Mouse (Mus musculus): Measurements from ENCODE around the gene Depp1.
A peak's percentile ranks its signal among the peaks of the same experiment; 100 is the strongest.
"Not testable (repeated sequence)": the region's sequence is repeated elsewhere in the genome, so short reads cannot be mapped to it uniquely, and the experiment has no call there.

Gene Depp1

DNA sequence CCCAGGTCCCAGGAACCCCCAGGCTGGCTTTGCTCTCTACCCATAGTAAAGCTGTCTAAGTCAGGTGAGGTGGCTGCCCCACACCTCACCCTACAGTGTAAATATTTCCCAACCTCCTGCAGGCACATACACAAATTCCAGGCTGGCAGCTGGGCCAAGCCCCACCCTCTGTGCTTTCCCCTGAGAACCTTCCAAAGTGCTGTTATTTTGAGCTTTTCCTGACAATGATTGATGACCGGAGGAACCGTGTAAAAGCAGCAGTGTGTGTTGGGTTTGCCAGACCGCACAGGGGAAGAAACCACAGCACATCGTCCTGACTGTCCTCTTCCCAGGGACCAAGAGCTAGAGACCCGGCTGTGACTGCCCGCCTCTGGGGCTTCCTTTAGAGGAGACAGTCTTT is at the start of gene Depp1:
Depp1 (plus strand) TSS at position 204 of the 400 bp plus-strand sequence.
- DNase-seq (ENCODE audit: low spot score): peak; percentile 91

DNA sequence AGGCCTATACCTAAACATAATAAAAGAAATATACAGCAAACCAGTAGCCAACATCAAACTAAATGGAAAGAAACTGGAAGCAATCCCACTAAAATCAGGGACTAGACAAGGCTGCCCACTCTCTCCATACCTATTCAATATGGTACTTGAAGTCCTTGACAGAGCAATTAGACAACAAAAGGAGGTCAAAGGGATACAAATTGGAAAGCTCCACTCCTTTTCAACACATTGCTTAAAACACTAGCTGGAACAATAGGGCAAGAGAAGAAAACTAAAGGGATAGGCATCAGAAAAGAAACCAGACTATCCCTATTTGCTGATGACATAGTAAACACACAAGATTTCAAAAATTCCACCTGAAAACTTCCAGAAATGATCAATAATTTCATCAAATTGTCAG is 49.4 kb upstream of the Depp1 start:
- not testable (repeated sequence) for DNase-seq (ENCODE audit: low spot score)

DNA sequence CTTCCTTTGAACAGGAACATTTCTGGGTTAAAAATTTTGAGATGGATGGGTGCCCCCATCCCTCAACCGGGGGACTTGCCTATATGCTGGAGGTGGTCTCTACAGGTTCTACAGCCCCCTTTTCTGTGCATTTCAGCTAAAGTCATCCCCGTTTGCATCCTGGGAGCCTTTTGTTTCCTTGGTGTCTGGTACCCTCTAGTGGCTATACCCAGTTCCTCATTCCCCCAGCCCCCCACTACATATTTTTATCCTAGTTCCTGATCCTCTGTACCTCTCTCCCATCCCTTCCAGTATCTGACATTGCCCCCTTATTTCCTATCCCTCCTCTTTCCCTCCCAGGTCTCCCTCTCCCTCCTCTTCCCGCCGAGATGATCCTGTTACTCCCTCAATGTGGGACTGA is 43.2 kb upstream of the Depp1 start:
- no peak for DNase-seq (ENCODE audit: low spot score)

DNA sequence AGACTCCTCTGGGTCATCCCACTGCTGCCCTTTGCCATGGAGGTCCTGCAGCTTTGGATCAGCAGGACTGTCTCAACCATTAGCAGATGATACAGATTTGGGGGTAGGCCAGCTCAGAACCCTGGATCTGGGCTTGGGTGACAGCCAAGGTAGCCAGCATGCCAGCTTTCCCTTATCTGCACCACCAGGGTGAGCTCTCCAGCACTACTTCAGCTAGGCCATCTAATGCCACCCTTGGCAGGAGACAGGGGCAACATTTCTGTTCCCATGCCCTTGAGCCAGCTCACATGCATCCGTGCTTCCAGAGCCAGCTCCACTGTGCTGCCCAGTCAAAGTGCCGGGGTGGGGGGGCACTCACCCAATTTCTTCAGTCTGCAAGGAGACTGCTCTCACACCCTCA is 34.7 kb upstream of the Depp1 start:
- no peak for DNase-seq (ENCODE audit: low spot score)

DNA sequence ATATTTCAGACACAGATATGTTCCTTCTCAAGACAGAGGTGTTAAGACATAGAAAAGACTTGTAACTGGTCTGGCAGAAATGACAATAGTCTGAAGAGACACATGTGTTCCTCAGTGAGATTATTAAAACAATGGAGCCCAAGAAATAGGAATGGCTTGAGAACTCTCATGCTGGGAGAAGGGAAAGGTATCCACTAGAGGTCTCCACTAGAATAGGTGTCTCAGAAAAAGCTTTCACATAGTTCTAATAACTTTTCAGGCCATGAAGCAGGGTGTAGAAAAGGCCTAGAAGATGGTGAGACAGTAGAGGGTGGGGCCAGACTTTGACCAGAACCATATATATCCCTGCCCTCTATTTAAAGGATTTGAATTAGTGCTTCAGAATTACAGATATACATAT is 32.3 kb upstream of the Depp1 start:
- no peak for DNase-seq (ENCODE audit: low spot score)

DNA sequence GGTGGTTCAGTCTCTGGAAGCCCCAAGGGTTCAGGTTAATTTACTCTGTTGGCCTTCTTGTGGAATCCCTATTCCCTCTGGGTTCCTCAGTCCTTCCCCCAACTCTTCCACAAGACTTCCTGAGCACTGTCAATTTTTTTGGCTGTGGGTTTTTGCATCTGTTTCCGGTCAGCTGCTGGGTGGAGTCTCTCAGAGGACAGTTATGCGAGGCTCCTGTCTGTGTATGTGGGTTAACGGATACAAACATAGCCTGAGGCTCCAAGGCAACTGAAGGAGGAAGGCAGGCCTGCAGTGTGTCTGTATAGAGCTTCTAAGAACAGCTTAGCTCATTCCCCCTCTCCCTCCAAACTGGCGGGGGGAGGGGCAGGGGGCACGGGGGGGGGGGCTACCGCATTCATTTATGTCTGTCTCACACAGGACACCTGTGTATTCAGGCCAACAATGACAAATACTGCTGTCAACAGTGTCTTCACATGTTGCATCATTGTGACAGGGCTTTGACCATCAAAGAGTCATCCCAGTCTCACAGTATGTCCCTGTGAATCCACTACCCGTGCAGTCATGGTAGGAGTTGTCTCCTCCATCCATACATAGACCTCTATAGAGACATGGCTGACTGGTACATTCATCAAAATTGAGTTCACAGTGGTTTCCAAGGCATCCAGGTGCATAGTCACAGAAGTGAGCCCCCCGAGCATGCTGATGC is 28.9 kb upstream of the Depp1 start:
- DNase-seq (ENCODE audit: low spot score): no peak

DNA sequence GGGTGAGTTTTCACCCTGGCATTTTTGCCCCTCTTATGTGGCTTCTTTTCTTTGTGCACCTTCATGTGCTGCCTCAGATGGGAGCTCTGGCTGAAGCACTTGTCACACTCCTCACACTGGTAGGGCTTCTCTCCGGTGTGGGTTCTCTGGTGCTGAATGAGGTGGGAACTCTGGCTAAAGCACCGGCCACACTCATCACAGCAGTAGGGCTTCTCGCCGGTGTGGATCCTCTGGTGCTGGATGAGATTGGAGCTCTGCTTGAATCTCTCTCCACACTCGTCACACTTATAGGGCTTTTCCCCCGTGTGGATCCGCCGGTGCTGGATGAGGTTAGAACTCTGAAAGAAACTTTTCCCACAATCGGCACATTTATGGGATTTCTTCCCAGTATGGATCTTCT is 24.0 kb upstream of the Depp1 start:
- DNase-seq (ENCODE audit: low spot score): not testable (repeated sequence)

DNA sequence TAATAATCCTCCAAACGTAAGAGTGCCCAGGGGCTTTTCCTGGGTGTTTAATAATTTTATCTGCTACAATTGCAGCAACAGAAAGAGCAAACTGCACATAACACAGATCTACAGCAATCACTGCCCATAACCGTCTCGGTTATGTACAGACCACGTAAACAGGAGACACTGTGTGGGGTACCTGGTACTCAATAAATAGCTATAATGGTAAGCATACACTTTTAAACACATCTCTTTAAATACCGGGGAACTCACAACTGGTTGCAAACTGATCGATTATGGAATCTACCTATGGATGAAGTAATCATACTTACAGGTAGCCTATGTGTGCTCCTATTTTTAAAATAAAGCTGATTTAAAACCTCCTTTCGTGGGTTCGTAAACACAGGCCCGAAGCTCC is 22.3 kb upstream of the Depp1 start:
- no peak for DNase-seq (ENCODE audit: low spot score)

DNA sequence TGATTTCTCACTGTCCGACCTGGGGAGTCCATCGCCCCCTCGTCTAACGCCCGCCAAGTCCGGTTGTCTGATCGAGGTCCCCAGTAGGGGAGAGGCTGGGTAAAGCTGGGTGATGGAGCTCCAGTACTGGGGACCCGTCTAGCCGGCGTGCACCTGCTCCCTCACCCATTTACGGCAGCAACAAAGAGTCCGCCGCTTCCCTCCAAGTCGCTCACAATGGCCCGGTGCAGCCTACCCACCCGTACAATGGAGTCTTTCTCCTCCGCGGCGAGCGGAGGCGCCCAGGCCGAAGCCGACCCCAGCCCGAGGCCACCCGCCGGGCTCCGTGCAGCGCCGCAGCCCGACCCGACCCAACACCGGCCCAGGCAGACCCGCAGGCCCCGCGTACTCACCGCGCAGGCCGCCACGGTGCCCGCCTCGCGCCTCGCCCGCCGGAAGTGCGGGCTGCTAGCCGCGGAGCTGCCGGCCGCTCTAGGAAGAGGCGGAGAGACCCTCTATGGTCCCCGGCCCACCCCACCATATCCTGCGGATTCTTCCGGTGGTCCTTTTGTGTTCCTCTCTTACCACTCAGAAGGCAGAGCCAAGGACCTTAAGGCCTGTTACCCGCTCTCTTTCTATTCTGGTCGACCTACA is 21.8 kb upstream of the Depp1 start, which contains the start of gene Zfp422:
Zfp422 (minus strand) TSS at position 461 of the 633 bp plus-strand sequence.
- no peak for DNase-seq (ENCODE audit: low spot score)

DNA sequence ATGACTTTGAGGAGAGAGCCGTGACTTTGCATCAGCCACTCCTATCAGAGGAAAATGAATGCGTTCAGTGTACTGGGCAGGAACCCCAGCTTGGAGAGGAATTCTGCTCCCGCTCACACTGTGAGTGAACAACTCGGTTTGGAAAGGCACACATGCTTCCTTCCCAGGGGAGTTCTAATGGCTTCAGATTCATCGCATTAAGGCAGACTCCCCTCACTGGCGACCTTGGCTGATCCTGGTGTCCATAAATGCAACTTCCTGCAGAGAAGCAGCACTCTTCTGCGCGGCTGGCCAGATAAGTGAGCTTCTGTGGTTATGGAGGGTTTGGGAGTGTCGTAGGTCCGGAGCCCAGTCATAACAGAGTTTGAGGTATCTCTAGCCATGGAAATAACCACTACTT is 20.6 kb upstream of the Depp1 start:
- DNase-seq (ENCODE audit: low spot score): no peak

DNA sequence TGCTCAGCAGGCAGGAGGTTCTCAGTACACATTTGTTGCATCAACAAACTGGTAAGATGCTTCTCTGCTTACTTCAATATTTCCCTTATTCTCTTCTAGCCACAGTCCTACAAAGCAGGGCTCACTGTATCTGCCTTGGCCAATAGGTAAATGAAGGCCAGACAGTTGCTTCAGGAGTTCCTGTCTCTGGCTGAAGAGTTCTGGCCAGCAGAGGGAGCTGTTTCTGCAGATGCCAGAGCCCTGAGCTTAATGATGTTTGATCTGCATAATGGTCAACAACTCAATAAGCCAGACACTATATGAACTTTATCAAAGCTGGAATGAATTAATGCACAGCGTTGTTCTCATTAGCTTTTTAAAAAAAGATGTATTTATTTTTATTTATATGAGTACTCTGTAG is 18.3 kb upstream of the Depp1 start:
- peak; percentile 89 for DNase-seq (ENCODE audit: low spot score)

DNA sequence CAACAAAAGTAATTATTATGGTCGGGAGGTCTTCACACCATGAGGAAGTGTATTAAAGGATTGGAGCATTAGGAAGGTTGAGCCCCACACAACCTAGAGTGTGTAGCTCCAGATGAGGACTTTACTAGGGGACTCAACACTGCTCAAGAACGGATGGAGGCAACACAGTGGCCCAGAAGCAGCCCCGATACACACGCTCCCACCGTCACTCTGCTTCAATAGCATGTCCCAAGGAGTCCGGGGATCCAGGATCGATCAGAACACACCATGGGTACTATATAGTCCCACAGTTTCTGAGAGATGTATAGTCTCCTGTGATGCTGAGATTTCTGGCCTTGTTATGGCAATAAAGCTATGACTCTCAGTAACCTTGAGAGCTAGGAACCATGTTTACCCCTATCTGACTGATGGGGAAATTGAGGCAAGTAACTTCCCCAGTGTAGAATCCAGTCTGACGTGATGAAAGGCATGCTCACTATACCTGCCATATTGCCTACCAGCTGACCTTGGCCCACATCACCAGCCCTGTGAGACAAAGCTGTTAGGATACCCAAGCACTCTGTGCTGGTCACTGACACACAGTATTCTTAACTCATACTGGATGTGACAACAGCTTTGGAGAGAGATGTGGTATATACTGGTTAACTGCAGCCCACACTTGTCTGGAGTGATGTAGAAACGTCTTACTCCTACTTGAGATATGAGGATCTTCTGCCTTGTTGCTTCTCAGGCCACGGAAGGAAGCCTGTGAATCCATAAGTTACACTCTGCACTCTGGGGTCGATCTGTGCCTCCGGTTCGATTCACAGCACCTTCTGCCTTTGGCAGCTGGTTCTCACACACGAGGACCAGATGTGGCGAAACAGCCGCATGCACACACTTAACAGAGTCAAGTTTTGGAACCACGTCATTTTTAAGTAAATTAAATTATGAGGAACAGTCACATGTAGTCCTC is 16.4 kb upstream of the Depp1 start:
- no peak for DNase-seq (ENCODE audit: low spot score)

DNA sequence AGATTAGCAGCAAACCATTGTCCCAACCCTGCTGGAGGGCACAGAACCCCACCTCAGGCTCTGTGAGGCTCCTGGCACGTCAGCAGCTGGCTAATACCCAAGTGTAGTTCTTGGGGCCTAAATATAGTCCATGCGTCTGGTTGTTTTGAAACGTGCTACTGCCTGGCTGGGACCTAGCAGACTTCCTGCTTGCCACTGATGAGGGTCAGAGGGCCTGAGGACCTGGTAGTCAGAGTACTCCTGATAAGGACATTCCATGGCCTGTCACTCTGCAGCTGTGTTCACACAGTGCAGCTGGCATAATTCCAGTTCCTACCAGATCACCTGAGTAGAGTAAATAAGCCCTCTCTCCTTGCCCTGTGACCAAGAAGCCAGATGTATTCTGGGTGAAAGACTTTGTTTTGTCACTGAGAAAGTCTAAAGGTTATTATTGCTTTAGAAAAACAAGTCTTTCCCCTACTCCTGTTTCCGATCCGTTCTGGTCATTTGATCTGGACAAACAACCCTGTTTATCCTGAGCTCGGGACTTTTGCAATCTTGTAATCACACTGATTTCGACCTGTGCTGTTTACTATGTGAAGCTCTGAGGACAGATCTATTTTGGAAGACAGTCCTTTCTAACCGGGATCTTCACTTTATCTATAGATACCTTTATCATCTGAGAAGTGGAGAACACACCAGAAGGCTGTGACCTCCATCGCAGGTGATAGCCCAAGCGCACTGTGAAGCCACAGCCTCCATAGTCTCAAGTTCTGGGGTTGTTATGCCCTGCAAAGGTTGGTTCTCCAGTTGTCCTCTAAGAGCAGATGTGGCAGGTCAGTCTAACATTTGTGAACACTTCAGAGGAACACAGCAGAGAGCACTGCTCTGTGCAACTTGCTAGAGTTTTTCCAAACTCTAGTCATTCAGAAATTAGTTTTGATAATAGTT is 14.9 kb upstream of the Depp1 start:
- peak; percentile 93 for DNase-seq (ENCODE audit: low spot score)

DNA sequence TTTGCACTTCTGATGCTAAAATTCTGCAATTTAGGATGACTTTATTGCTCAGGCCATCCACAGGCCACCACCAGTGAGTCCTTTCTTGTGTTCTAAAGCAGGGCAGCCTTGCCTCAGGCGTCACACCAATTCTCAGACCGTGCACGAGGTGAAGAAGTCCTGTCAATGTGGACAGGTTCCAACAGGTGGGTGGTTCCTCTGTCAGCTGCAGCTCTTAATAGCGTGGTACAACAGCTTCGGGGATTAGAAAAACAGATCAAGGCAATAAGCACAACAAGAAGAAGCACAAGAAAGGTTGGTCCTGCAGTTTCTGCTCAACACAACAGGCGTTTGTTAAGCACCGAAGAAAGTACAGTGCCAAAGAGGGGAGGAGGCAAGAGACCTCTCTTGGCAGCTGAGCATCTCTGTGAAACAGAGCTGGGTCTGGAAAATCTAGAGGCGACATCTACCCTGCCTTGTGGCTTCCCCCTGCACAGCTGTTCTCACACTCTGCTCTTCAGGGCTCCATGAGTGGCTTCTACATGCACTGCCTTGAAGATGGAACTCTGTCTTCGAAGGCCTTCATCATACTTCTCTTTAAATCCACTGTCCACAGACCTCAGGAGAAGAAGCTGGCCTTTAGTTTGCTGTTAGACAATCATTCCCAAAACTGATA is 13.7 kb upstream of the Depp1 start:
- no peak for DNase-seq (ENCODE audit: low spot score)

DNA sequence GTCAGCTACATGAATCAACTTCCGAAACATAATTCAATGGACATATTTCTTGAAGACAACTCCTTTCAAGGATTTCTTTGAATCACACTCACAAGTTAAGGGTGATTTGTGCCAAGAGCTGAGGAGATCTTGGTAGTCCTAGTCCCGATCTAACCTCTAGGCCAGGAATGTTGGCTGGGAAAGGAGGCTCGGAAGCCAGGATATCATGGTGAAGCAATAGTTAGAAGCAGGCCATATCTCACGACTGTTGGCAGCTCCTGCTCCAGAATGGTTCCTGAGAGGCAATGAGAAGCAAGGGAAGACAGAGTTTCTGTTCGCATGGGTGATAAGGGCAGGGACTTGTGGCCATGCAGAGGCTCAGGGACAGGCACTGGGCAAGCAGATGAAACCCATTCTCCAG is 12.9 kb upstream of the Depp1 start:
- DNase-seq (ENCODE audit: low spot score): peak; percentile 56

DNA sequence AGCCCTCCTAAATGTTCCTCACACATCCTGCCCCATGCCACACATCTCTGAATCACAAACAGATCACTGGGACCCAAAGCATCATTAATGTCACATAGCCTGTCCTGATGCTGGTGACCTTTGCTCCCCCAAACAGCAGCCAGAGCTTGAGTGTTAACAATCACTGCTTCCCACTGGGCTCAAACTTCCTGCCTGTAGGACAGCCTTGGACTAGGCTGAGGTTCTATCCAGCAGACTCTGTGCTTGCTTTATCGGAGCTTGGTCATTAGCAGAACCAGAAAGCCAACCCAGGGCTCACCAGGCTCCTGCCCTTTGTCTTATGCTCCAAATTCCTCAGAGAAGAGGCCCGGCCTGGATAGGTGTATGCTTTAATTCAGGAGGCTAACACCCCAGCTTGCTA is 11.5 kb upstream of the Depp1 start:
- DNase-seq (ENCODE audit: low spot score): no peak

DNA sequence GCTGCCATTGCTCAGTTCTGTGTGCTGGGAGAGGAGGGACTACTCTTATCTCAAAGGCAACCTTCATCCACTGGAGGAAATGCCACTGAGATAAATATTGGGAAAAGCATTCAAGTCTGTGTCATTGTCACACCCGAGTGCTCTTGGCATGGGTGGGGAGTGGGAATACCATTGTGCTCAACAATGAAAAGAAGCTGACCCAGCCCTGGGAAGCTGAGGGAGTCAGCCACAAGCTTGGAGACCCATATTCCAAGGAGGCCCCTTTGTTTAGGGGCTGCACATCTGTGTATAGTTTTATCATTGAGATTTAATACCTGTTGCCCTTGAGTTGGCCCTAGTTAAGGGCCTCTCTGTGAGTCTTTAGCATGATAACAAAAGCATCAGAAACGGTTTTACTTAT is 10.7 kb upstream of the Depp1 start:
- DNase-seq (ENCODE audit: low spot score): peak; percentile 62

DNA sequence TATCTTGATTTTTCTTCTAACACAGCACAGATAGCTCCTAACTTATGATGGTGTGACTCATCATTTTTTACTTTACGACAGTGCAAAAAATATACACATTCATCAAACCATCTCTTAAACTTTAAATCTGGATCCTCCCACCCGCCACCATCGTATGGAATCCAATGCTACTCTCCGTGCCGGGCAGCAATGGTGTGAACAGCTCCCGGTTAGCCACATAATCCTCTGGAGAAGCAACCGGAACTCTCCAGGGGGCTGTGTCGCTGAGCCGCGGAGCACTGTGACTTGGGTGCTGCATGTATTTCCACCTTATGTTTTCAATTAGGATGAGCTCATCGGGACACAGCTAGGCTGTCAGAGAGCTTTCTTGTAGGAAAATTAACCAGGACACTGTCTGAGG is 7.5 kb upstream of the Depp1 start:
- DNase-seq (ENCODE audit: low spot score): no peak

DNA sequence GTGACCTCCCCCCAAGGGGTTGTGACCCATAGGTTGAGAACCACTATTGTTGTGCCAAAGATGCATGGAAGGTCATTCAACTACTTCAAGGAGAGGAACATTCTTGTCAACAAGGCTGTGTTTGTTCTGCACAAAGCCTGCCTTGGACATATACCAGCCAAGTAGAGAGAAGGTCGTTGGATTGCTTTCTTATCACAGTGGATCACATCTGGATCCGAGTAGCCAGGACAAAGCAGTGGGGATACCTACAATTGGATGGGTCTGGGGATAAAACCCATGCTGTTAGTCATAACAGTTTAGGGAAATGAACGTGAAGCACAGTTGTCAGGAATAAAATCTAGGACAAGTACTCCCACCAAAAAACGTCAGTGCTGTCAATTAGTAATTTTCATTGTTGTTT is 6.5 kb upstream of the Depp1 start:
- DNase-seq (ENCODE audit: low spot score): no peak

DNA sequence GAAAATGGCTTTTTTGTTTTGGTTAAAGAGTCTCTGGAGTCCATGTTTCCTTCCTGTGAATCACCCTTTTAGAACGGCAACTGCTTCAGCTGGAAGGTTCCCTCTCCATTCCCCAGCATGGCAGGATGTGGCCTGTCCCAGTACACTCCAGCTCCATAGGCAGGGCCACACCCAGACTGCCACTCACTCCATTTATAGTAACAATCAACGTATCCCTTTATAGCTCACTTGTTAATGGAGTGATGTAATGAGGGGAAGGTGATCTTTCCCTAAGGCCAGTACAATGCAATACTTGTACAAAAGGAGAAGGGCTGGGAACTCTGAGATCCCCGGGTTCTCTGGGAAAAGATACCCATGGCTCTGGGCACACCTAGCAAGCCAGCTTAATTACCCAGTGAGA is 6.1 kb upstream of the Depp1 start:
- peak; percentile 62 for DNase-seq (ENCODE audit: low spot score)

DNA sequence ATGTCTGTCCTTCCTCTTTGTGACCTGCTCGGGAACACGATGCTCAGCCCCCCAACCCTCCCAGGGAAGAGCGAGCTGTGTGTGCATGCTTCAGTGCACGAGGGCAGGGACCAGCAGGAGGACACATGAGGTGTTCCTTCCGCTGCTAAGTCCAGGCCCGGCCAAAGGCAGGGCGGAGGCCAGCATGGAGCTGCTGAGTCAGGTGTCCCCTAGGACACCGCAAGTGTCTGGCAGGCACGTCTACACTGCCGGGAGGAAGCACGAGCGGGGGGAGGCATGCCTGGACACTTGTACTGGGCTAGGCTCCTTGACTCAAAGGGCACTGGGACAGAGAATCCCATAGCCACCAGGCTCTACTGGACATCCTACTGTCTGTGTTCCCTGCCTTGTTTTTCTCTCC is 2.6 kb upstream of the Depp1 start:
- DNase-seq (ENCODE audit: low spot score): no peak

Data from lung, postnatal 25 days (tissue).